Mouse (Mus musculus): ENCODE measurements around the gene Uvssa. TPM values are rescaled to one million over a fixed set of nuclear protein-coding genes. Genes with fewer than 3 reads are reported as not detected.

The Uvssa gene
- polyA plus RNA-seq, 1 experiment from 2014 or later = 3.1 TPM

GRCm38 (mm10) chr5:33395693-33396092 is 17.3 kb downstream of the Uvssa start:
- WGBS (ENCODE audit: insufficient replicate concordance) = 83% methylated on average over 11 of the region's 11 CpGs

GRCm38 (mm10) chr5:33396828-33397227 is 18.5 kb downstream of the Uvssa start:
- 78% methylated on average over 7 of the region's 7 CpGs for WGBS (ENCODE audit: insufficient replicate concordance)
- no peak for ATAC-seq (ENCODE audit: low read depth)

More at GRCm38 (mm10) chr5:33395693-33396092, 17.3 kb downstream of the Uvssa start:
- H3K9me3 ChIP-seq (replicated peaks; ENCODE audit: control insufficient read depth, low read length) = no peaks in the 10 kb centered on the region
- H3K27ac ChIP-seq (ENCODE audit: low read length) = no peak overlapping the region
- no peak for ATAC-seq (ENCODE audit: low read depth)
- no peak overlapping the region for H3K4me3 ChIP-seq (ENCODE audit: low read depth, low read length)
- no peak overlapping the region for H3K9ac ChIP-seq (ENCODE audit: low read depth, low read length)
- H3K4me1 ChIP-seq (ENCODE audit: control insufficient read depth, low read depth, low read length) = no peaks in the 10 kb centered on the region
- H3K27me3 ChIP-seq (ENCODE audit: control insufficient read depth, insufficient read depth, low read depth, low read length) = no peaks in the 10 kb centered on the region
- no peak overlapping the region for H3K4me2 ChIP-seq (ENCODE audit: low read depth, low read length)
- peaks cover 6% of the 10 kb centered on the region; the same call in 1 of the 2 replicates for H3K36me3 ChIP-seq (ENCODE audit: control insufficient read depth, insufficient read depth)

GRCm38 (mm10) chr5:33400819-33401218 is 22.5 kb downstream of the Uvssa start:
- H3K9ac ChIP-seq (ENCODE audit: low read depth, low read length) = no peak overlapping the region
- H3K4me3 ChIP-seq (ENCODE audit: low read depth, low read length) = no peak overlapping the region
- no peaks in the 10 kb centered on the region for H3K27me3 ChIP-seq (ENCODE audit: control insufficient read depth, insufficient read depth, low read depth, low read length)
- ATAC-seq (ENCODE audit: low read depth) = no peak
- no peak overlapping the region for H3K27ac ChIP-seq (ENCODE audit: low read length)
- 61% methylated on average over 12 of the region's 12 CpGs for WGBS (ENCODE audit: insufficient replicate concordance)
- H3K4me2 ChIP-seq (ENCODE audit: low read depth, low read length) = no peak overlapping the region
- H3K9me3 ChIP-seq (replicated peaks; ENCODE audit: control insufficient read depth, low read length) = no peaks in the 10 kb centered on the region
- no peaks in the 10 kb centered on the region for H3K36me3 ChIP-seq (ENCODE audit: control insufficient read depth, insufficient read depth)
- no peaks in the 10 kb centered on the region for H3K4me1 ChIP-seq (ENCODE audit: control insufficient read depth, low read depth, low read length)

More at GRCm38 (mm10) chr5:33396828-33397227, 18.5 kb downstream of the Uvssa start:
- H3K9me3 ChIP-seq (replicated peaks; ENCODE audit: control insufficient read depth, low read length) = no peaks in the 10 kb centered on the region
- no peak overlapping the region for H3K4me3 ChIP-seq (ENCODE audit: low read depth, low read length)
- peaks cover 5% of the 10 kb centered on the region; the same call in 1 of the 2 replicates for H3K36me3 ChIP-seq (ENCODE audit: control insufficient read depth, insufficient read depth)
- H3K27ac ChIP-seq (ENCODE audit: low read length) = no peak overlapping the region
- H3K4me2 ChIP-seq (ENCODE audit: low read depth, low read length) = no peak overlapping the region
- H3K4me1 ChIP-seq (ENCODE audit: control insufficient read depth, low read depth, low read length) = no peaks in the 10 kb centered on the region
- no peak overlapping the region for H3K9ac ChIP-seq (ENCODE audit: low read depth, low read length)
- H3K27me3 ChIP-seq (ENCODE audit: control insufficient read depth, insufficient read depth, low read depth, low read length) = no peaks in the 10 kb centered on the region

GRCm38 (mm10) chr5:33420313-33420712 is 42.0 kb downstream of the Uvssa start:
- WGBS (ENCODE audit: insufficient replicate concordance) = 30% methylated on average over 3 of the region's 3 CpGs
- no peak for ATAC-seq (ENCODE audit: low read depth)
- no peak overlapping the region for H3K4me2 ChIP-seq (ENCODE audit: low read depth, low read length)
- no peak overlapping the region for H3K4me3 ChIP-seq (ENCODE audit: low read depth, low read length)
- no peak overlapping the region for H3K27ac ChIP-seq (ENCODE audit: low read length)
- H3K9me3 ChIP-seq (replicated peaks; ENCODE audit: control insufficient read depth, low read length) = no peaks in the 10 kb centered on the region
- no peaks in the 10 kb centered on the region for H3K36me3 ChIP-seq (ENCODE audit: control insufficient read depth, insufficient read depth)
- H3K9ac ChIP-seq (ENCODE audit: low read depth, low read length) = no peak overlapping the region
- no peaks in the 10 kb centered on the region for H3K4me1 ChIP-seq (ENCODE audit: control insufficient read depth, low read depth, low read length)
- H3K27me3 ChIP-seq (ENCODE audit: control insufficient read depth, insufficient read depth, low read depth, low read length) = no peaks in the 10 kb centered on the region

- Histone ChIP-seq H3K4me3 (ENCODE audit: low read depth, low read length) (no peak overlapping the region), H3K27ac (ENCODE audit: low read length) (no peak overlapping the region), H3K9me3 (replicated peaks; ENCODE audit: control insufficient read depth, low read length) (no peaks in the 10 kb centered on the region), H3K36me3 (ENCODE audit: control insufficient read depth, insufficient read depth) (no peaks in the 10 kb centered on the region), H3K27me3 (ENCODE audit: control insufficient read depth, insufficient read depth, low read depth, low read length) (peaks cover 52% of the 10 kb centered on the region), H3K4me1 (ENCODE audit: control insufficient read depth, low read depth, low read length) (no peaks in the 10 kb centered on the region), H3K9ac (ENCODE audit: low read depth, low read length) (no peak overlapping the region), H3K4me2 (ENCODE audit: low read depth, low read length) (no peak overlapping the region)
- no peak for ATAC-seq (ENCODE audit: low read depth)
Measured at GRCm38 (mm10) chr5:33427461-33427860, 49.1 kb downstream of the Uvssa start.

GRCm38 (mm10) chr5:33430106-33430505 is 51.8 kb downstream of the Uvssa start:
- 8% methylated on average over 16 of the region's 16 CpGs for WGBS (ENCODE audit: insufficient replicate concordance)

GRCm38 (mm10) chr5:33430511-33431172 is 52.3 kb downstream of the Uvssa start:
- Histone ChIP-seq H3K4me2 (ENCODE audit: low read depth, low read length) (0 out of 2 replicates have a peak overlapping the region, but pooled peaks have one; percentile 0), H3K27ac (ENCODE audit: low read length) (no peak overlapping the region), H3K9ac (ENCODE audit: low read depth, low read length) (no peak overlapping the region), H3K4me1 (ENCODE audit: control insufficient read depth, low read depth, low read length) (peaks cover 5% of the 10 kb centered on the region), H3K36me3 (ENCODE audit: control insufficient read depth, insufficient read depth) (no peaks in the 10 kb centered on the region), H3K9me3 (replicated peaks; ENCODE audit: control insufficient read depth, low read length) (no peaks in the 10 kb centered on the region), H3K27me3 (ENCODE audit: control insufficient read depth, insufficient read depth, low read depth, low read length) (peaks cover 84% of the 10 kb centered on the region), H3K4me3 (ENCODE audit: low read depth, low read length) (no peak overlapping the region)
- 2% methylated on average over 55 of the region's 64 CpGs for WGBS (ENCODE audit: insufficient replicate concordance)
- ATAC-seq (ENCODE audit: low read depth) = no peak

More at GRCm38 (mm10) chr5:33430106-33430505, 51.8 kb downstream of the Uvssa start:
- ATAC-seq (ENCODE audit: low read depth) = no peak
- Histone ChIP-seq H3K27me3 (ENCODE audit: control insufficient read depth, insufficient read depth, low read depth, low read length) (peaks cover 79% of the 10 kb centered on the region), H3K36me3 (ENCODE audit: control insufficient read depth, insufficient read depth) (no peaks in the 10 kb centered on the region), H3K9me3 (replicated peaks; ENCODE audit: control insufficient read depth, low read length) (no peaks in the 10 kb centered on the region), H3K4me2 (ENCODE audit: low read depth, low read length) (no peak overlapping the region), H3K9ac (ENCODE audit: low read depth, low read length) (no peak overlapping the region), H3K27ac (ENCODE audit: low read length) (no peak overlapping the region), H3K4me3 (ENCODE audit: low read depth, low read length) (no peak overlapping the region), H3K4me1 (ENCODE audit: control insufficient read depth, low read depth, low read length) (peaks cover 5% of the 10 kb centered on the region)

- no peak overlapping the region for H3K4me3 ChIP-seq (ENCODE audit: low read depth, low read length)
- no peaks in the 10 kb centered on the region for H3K9me3 ChIP-seq (replicated peaks; ENCODE audit: control insufficient read depth, low read length)
- H3K27ac ChIP-seq (ENCODE audit: low read length) = no peak overlapping the region
- peaks cover 90% of the 10 kb centered on the region for H3K27me3 ChIP-seq (ENCODE audit: control insufficient read depth, insufficient read depth, low read depth, low read length)
- H3K36me3 ChIP-seq (ENCODE audit: control insufficient read depth, insufficient read depth) = no peaks in the 10 kb centered on the region
- 0 out of 2 replicates have a peak overlapping the region, but pooled peaks have one; percentile 0 for H3K4me2 ChIP-seq (ENCODE audit: low read depth, low read length)
- no peak overlapping the region for H3K9ac ChIP-seq (ENCODE audit: low read depth, low read length)
- no peak for ATAC-seq (ENCODE audit: low read depth)
- WGBS (ENCODE audit: insufficient replicate concordance) = under 1% methylated on average over 76 of the region's 77 CpGs
- H3K4me1 ChIP-seq (ENCODE audit: control insufficient read depth, low read depth, low read length) = peaks cover 5% of the 10 kb centered on the region
Measured at GRCm38 (mm10) chr5:33431173-33432005, 53.0 kb downstream of the Uvssa start.
